Mouse (Mus musculus) lung, adult 2 months (tissue): ENCODE measurements around the gene Tsr3.

Source experiments
- CTCF ChIP-seq: fragments of 200-500 bp; IDR thresholded peaks from 2 replicates; pipeline ENCODE4 v1.5.1; 2011; ENCODE audit warnings: mild to moderate bottlenecking, low read length, control low read depth; ENCODE audit not compliant: insufficient read depth
- POLR2A ChIP-seq: fragments of 200-500 bp; IDR thresholded peaks from 2 replicates; pipeline ENCODE4 v1.6.1; 2011; ENCODE audit warnings: low read depth, mild to moderate bottlenecking, control low read depth, low read length, borderline replicate concordance; ENCODE audit errors: extremely low read depth

DNA sequence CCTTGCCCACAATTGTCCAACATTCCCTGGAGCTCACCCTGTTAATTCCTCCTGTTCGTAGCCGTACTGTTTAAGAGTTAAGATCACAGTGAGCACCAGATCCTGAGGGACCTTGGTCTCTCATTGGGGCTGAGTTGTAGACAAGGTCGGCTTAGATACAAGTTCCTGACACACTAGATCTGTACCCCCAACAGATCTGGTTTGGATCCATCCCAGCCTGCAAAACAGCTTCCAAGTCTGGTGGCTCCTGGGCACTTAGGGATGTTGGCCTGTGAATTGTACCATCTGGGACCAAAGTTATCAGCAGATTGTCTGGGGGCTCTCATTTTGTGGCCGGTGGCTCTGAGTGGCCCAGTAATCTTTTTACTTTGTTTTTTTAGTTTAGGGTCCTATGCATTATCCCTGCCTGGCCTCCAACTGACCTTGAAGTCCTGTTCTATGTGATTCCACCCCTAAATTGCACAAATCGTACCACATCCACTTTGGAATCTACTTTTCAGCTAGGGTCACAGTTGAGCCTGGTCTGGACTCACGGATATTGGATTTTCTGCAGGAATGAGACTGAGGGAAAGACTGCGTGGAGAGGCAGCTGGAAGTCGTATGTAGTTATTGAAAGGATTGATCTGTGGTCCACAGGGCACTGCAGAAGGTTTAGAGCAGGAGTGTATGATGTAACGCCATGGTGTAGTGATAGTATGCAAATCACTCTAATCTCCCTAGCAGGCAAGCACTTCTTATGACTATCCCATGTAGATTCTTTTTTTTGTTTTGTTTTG, 34.8 kb downstream of the Tsr3 start, which contains the start of gene Ube2i:
- TF ChIP-seq POLR2A = no peak
- no peak for TF ChIP-seq CTCF
